In the genomic region with DNA sequence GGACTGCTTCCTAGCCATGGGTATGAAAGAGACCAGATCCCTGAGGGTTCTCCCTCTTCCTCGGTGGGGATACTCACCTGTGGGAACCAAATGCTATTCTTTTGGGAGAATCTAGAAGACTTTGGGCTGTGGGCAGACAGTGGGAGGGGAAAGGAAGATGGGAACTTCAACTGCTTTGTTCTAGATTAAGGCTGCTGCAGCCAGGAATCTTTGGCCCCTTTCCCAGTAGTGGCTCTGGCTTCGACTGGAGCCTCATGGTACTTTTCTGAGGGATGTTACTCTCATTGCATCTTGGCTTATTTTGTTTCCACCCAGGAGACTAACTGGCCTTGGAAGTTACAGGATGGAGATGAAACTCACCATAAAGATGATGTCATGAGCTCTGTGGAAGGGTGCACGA, we compare ENCODE assay signal across 13 mouse cellular contexts.
DNase-seq lines count a peak whose midpoint lies in the region; ATAC-seq lines count a peak whose summit lies in the region.
"Had no signal": no experiment of that assay in that cellular context is flagged by ENCODE, and none has a peak within 500 bp of the region (broad histone marks: within the 10 kb centered on the region; RNA-seq: fewer than 3 reads in every experiment).

No protein-coding gene starts in this region.

- no peaks in the 10 kb centered on the region for H3K9me3 ChIP-seq in heart, embryonic 16.5 days (replicated peaks; ENCODE audit: control insufficient read depth, low read length)
- no peaks in the 10 kb centered on the region for H3K9me3 ChIP-seq in midbrain, embryonic 14.5 days (ENCODE audit: control insufficient read depth, low read length)
- H3K9me3 ChIP-seq: embryonic facial prominence, embryonic 15.5 days; hindbrain, embryonic 12.5 days; neural tube, embryonic 15.5 days had no signal

- no peak overlapping the region for H3K4me3 ChIP-seq in heart, embryonic 16.5 days (ENCODE audit: low read length)
- no peak overlapping the region for H3K4me3 ChIP-seq in midbrain, embryonic 14.5 days (replicated peaks; ENCODE audit: low read depth, low read length)
- H3K4me3 ChIP-seq: embryonic facial prominence, embryonic 15.5 days; hindbrain, embryonic 12.5 days; neural tube, embryonic 15.5 days had no signal

- WGBS in heart, embryonic 16.5 days, result 43% methylated on average over 3 of the region's 3 CpGs
- 87% methylated on average over 3 of the region's 3 CpGs for WGBS in midbrain, embryonic 14.5 days

- no peak for ATAC-seq in heart, embryonic 16.5 days (replicated peaks; ENCODE audit: extremely low read depth, insufficient read depth, low FRiP score)
- no peak for ATAC-seq in megakaryocyte progenitor cell, adult 5-6 weeks (replicated peaks; ENCODE audit: poor library complexity)
- no peak for ATAC-seq in midbrain, embryonic 14.5 days (ENCODE audit: low FRiP score, low TSS enrichment)

- H3K27me3 ChIP-seq in heart, embryonic 16.5 days (ENCODE audit: control insufficient read depth, insufficient read depth, low read length), result no peaks in the 10 kb centered on the region
- H3K27me3 ChIP-seq in midbrain, embryonic 14.5 days (ENCODE audit: control insufficient read depth, insufficient read depth, low read length), result no peaks in the 10 kb centered on the region
- H3K27me3 ChIP-seq: embryonic facial prominence, embryonic 15.5 days; neural tube, embryonic 15.5 days had no signal

- H3K9ac ChIP-seq in heart, embryonic 16.5 days (ENCODE audit: low read length), result no peak overlapping the region
- no peak overlapping the region for H3K9ac ChIP-seq in midbrain, embryonic 14.5 days (replicated peaks; ENCODE audit: low read length)
- H3K9ac ChIP-seq: embryonic facial prominence, embryonic 15.5 days; hindbrain, embryonic 12.5 days; neural tube, embryonic 15.5 days had no signal

- no peak overlapping the region for H3K4me2 ChIP-seq in heart, embryonic 16.5 days (ENCODE audit: low read depth, low read length)
- H3K4me2 ChIP-seq in midbrain, embryonic 14.5 days (ENCODE audit: low read length), result no peak overlapping the region
- H3K4me2 ChIP-seq: embryonic facial prominence, embryonic 15.5 days; hindbrain, embryonic 12.5 days; neural tube, embryonic 15.5 days had no signal

- intact Hi-C loops in gastrocnemius, postnatal 14 days (cut with DNase I; ENCODE audit: low total_unique reads), result no loop called here

- peak; percentile 42 for DNase-seq in gastrocnemius, postnatal 14 days
- DNase-seq in gastrocnemius, adult 8-10 months (ENCODE audit: low spot score in 2 of 2), result no peak
- peak; percentile 46 to 51 for DNase-seq in right cerebral cortex, adult 2 months (ENCODE audit: low spot score in 2 of 2)
- no peak for DNase-seq in right cerebral cortex, postnatal 25 days
- no peak for DNase-seq in spleen, postnatal 10 days (ENCODE audit: low spot score in 2 of 2)
- DNase-seq in midbrain, embryonic 14.5 days, result no peak
- DNase-seq: adrenal gland, postnatal 25 days; lung, postnatal 36 days had no signal

- peaks cover 19% of the 10 kb centered on the region; the same call in 1 of the 2 replicates for H3K36me3 ChIP-seq in heart, embryonic 16.5 days (ENCODE audit: control insufficient read depth, insufficient read depth)
- H3K36me3 ChIP-seq in midbrain, embryonic 14.5 days (ENCODE audit: control insufficient read depth, insufficient read depth, low read length), result no peaks in the 10 kb centered on the region
- H3K36me3 ChIP-seq: embryonic facial prominence, embryonic 15.5 days; hindbrain, embryonic 12.5 days had no signal

- peaks cover 34% of the 10 kb centered on the region for H3K4me1 ChIP-seq in heart, embryonic 16.5 days (ENCODE audit: control insufficient read depth, insufficient read depth, low read length)
- H3K4me1 ChIP-seq in midbrain, embryonic 14.5 days (ENCODE audit: control insufficient read depth, insufficient read depth, low read length), result no peaks in the 10 kb centered on the region

- peak overlapping the region; percentile 27; the same call in 1 of the 2 replicates for H3K27ac ChIP-seq in heart, embryonic 16.5 days (ENCODE audit: low read length)
- H3K27ac ChIP-seq in midbrain, embryonic 14.5 days (replicated peaks; ENCODE audit: low read depth, low read length), result no peak overlapping the region
- H3K27ac ChIP-seq: embryonic facial prominence, embryonic 15.5 days; hindbrain, embryonic 12.5 days; neural tube, embryonic 15.5 days had no signal

Comparison
In these comparisons a context has a peak if more than half of its experiments do, and no peak if none do; other contexts are left out.
1. DNase-seq: peak in gastrocnemius, postnatal 14 days (single experiment) and right cerebral cortex, adult 2 months (2 of 2); none in gastrocnemius, adult 8-10 months (0 of 2), right cerebral cortex, postnatal 25 days (single experiment), spleen, postnatal 10 days (0 of 2) and midbrain, embryonic 14.5 days (single experiment).